Mouse (Mus musculus) lung, embryonic 16.5 days (tissue): Measurements from ENCODE around the gene Sh3pxd2a. TPM values are rescaled to one million over a fixed set of nuclear protein-coding genes. Genes with fewer than 3 reads are reported as not detected.

Experiments
- ATAC-seq: fragments of 200-750 bp; cut with Nextera tagmentation; 2 replicates; pipeline ENCODE4 v1.8.0; 2017; ENCODE audit warnings: low read depth, mild to moderate bottlenecking, moderate library complexity
- H3K27ac ChIP-seq: fragments of 300-500 bp; sonication (generic); 2 replicates; pipeline ENCODE4 v1.5.1; 2014; ENCODE audit warnings: mild to moderate bottlenecking, control low read depth, low read length
- H3K27me3 ChIP-seq: fragments of 300-500 bp; sonication (generic); 2 replicates; pipeline ENCODE4 v1.6.1; 2014; ENCODE audit warnings: low read depth, low read length, mixed read lengths; ENCODE audit not compliant: control insufficient read depth, insufficient read depth
- H3K36me3 ChIP-seq: fragments of 300-500 bp; sonication (generic); 2 replicates; pipeline ENCODE4 v1.6.1; 2014; ENCODE audit warnings: low read length; ENCODE audit not compliant: control insufficient read depth, insufficient read depth
- H3K4me1 ChIP-seq: fragments of 300-500 bp; sonication (generic); replicated peaks from 2 replicates; pipeline ENCODE4 v1.6.1; 2014; ENCODE audit warnings: low read length, mixed read lengths; ENCODE audit not compliant: control insufficient read depth, insufficient read depth
- H3K4me2 ChIP-seq: fragments of 300-500 bp; sonication (generic); 2 replicates; pipeline ENCODE4 v1.6.1; 2014; ENCODE audit warnings: low read depth, low read length, control low read depth
- H3K4me3 ChIP-seq: fragments of 300-500 bp; sonication (generic); 2 replicates; pipeline ENCODE4 v1.5.1; 2014; ENCODE audit warnings: mild to moderate bottlenecking, low read length, control low read depth
- H3K9ac ChIP-seq: fragments of 300-500 bp; sonication (generic); 2 replicates; pipeline ENCODE4 v1.6.1; 2014; ENCODE audit warnings: low read length, control low read depth
- H3K9me3 ChIP-seq: fragments of 300-500 bp; sonication (generic); 2 replicates; pipeline ENCODE4 v1.6.1; 2016; ENCODE audit warnings: low read length; ENCODE audit not compliant: control insufficient read depth
- WGBS: fragments of 180-500 bp; shearing (Covaris S2); extraction: QIAGEN DNeasy Blood & Tissue Kit; methylation state at CpG from one replicate; pipeline ENCODE4 v1.1.7; 2014; 5-methylcytosine and 5-hydroxymethylcytosine counted together
- polyA plus RNA-seq: library from polyadenylated mRNA; unstranded; fragments of >200 nt; fragmentation: Nextera tagmentation; extraction: Ambion mirVana; gene quantifications from 2 replicates; pipeline ENCODE4 v1.2.1, GENCODE M21; 2015

The Sh3pxd2a gene
- polyA plus RNA-seq, 1 experiment from 2014 or later, result 6.1 TPM

- ATAC-seq, result no peak
- Histone ChIP-seq H3K9me3 (no peaks in the 10 kb centered on the region), H3K27me3 (no peaks in the 10 kb centered on the region), H3K4me3 (no peak overlapping the region), H3K27ac (no peak overlapping the region), H3K9ac (no peak overlapping the region), H3K4me2 (no peak overlapping the region), H3K36me3 (no peaks in the 10 kb centered on the region), H3K4me1 (peaks cover 16% of the 10 kb centered on the region)
- 68% methylated on average over 4 of the region's 4 CpGs for WGBS
Measured at GRCm38 (mm10) chr19:47224743-47225142, 239.5 kb downstream of the Sh3pxd2a start.

GRCm38 (mm10) chr19:47222841-47223557 is 241.2 kb downstream of the Sh3pxd2a start:
- H3K4me2 ChIP-seq, result no peak overlapping the region
- H3K9me3 ChIP-seq, result no peaks in the 10 kb centered on the region
- H3K9ac ChIP-seq, result no peak overlapping the region
- WGBS, result 46% methylated on average over 15 of the region's 15 CpGs
- no peak overlapping the region for H3K4me3 ChIP-seq
- H3K4me1 ChIP-seq, result no peaks in the 10 kb centered on the region
- no peak overlapping the region for H3K27ac ChIP-seq
- H3K27me3 ChIP-seq, result no peaks in the 10 kb centered on the region
- no peak for ATAC-seq
- no peaks in the 10 kb centered on the region for H3K36me3 ChIP-seq

GRCm38 (mm10) chr19:47222154-47222840 is 241.9 kb downstream of the Sh3pxd2a start:
- Histone ChIP-seq H3K4me2 (no peak overlapping the region), H3K9ac (no peak overlapping the region), H3K27me3 (no peaks in the 10 kb centered on the region), H3K4me1 (no peaks in the 10 kb centered on the region), H3K36me3 (no peaks in the 10 kb centered on the region), H3K9me3 (no peaks in the 10 kb centered on the region), H3K27ac (no peak overlapping the region), H3K4me3 (no peak overlapping the region)
- ATAC-seq, result no peak
- WGBS, result 82% methylated on average over 8 of the region's 8 CpGs

- no peak overlapping the region for H3K9ac ChIP-seq
- no peak for ATAC-seq
- no peaks in the 10 kb centered on the region for H3K36me3 ChIP-seq
- H3K27me3 ChIP-seq, result no peaks in the 10 kb centered on the region
- H3K4me3 ChIP-seq, result no peak overlapping the region
- WGBS, result 66% methylated on average over 7 of the region's 7 CpGs
- H3K4me1 ChIP-seq, result no peaks in the 10 kb centered on the region
- H3K9me3 ChIP-seq, result no peaks in the 10 kb centered on the region
- H3K4me2 ChIP-seq, result no peak overlapping the region
- no peak overlapping the region for H3K27ac ChIP-seq
Measured at GRCm38 (mm10) chr19:47221500-47222153, 242.6 kb downstream of the Sh3pxd2a start.

- Histone ChIP-seq H3K4me2 (no peak overlapping the region), H3K4me1 (no peaks in the 10 kb centered on the region), H3K36me3 (no peaks in the 10 kb centered on the region), H3K9ac (no peak overlapping the region), H3K9me3 (no peaks in the 10 kb centered on the region), H3K4me3 (no peak overlapping the region), H3K27ac (no peak overlapping the region), H3K27me3 (no peaks in the 10 kb centered on the region)
- no peak for ATAC-seq
- 75% methylated on average over 4 of the region's 4 CpGs for WGBS
Measured at GRCm38 (mm10) chr19:47221006-47221405, 243.2 kb downstream of the Sh3pxd2a start.

GRCm38 (mm10) chr19:47220232-47220631 is 244.0 kb downstream of the Sh3pxd2a start:
- Histone ChIP-seq H3K27me3 (no peaks in the 10 kb centered on the region), H3K4me2 (no peak overlapping the region), H3K9me3 (no peaks in the 10 kb centered on the region), H3K9ac (no peak overlapping the region), H3K27ac (no peak overlapping the region), H3K4me3 (no peak overlapping the region), H3K36me3 (no peaks in the 10 kb centered on the region), H3K4me1 (no peaks in the 10 kb centered on the region)
- no peak for ATAC-seq
- WGBS, result 83% methylated on average over 2 of the region's 2 CpGs

- Histone ChIP-seq H3K36me3 (no peaks in the 10 kb centered on the region), H3K9me3 (no peaks in the 10 kb centered on the region), H3K4me3 (no peak overlapping the region), H3K9ac (no peak overlapping the region), H3K27me3 (no peaks in the 10 kb centered on the region), H3K4me1 (no peaks in the 10 kb centered on the region), H3K27ac (no peak overlapping the region), H3K4me2 (no peak overlapping the region)
- no peak; the same call in 1 of the 2 replicates for ATAC-seq
- WGBS, result 53% methylated on average over 4 of the region's 4 CpGs
Measured at GRCm38 (mm10) chr19:47219622-47220021, 244.6 kb downstream of the Sh3pxd2a start.

- Histone ChIP-seq H3K27ac (no peak overlapping the region), H3K27me3 (no peaks in the 10 kb centered on the region), H3K36me3 (no peaks in the 10 kb centered on the region), H3K4me3 (no peak overlapping the region), H3K9ac (no peak overlapping the region), H3K4me1 (no peaks in the 10 kb centered on the region), H3K9me3 (no peaks in the 10 kb centered on the region), H3K4me2 (no peak overlapping the region)
- no peak for ATAC-seq
- WGBS, result 69% methylated on average over 5 of the region's 5 CpGs
Measured at GRCm38 (mm10) chr19:47216766-47217165, 247.4 kb downstream of the Sh3pxd2a start.

GRCm38 (mm10) chr19:47213470-47213869 is 250.7 kb downstream of the Sh3pxd2a start:
- Histone ChIP-seq H3K4me3 (no peak overlapping the region), H3K36me3 (no peaks in the 10 kb centered on the region), H3K4me2 (no peak overlapping the region), H3K9ac (no peak overlapping the region), H3K9me3 (no peaks in the 10 kb centered on the region), H3K27me3 (no peaks in the 10 kb centered on the region), H3K27ac (no peak overlapping the region), H3K4me1 (no peaks in the 10 kb centered on the region)
- 67% methylated on average over 1 of the region's 1 CpGs for WGBS
- ATAC-seq, result no peak
